Mouse (Mus musculus) kidney, embryonic 15.5 days (tissue): ENCODE results near the gene Helz2. TPM values are rescaled to one million over a fixed set of nuclear protein-coding genes. Genes with fewer than 3 reads are reported as not detected.
"Not testable (repeated sequence)": the region's sequence is repeated elsewhere in the genome, so short reads cannot be mapped to it uniquely, and the experiment has no call there.

ENCODE experiments used
- ATAC-seq: fragments of 200-750 bp; cut with Nextera tagmentation; replicated peaks from 2 replicates; pipeline ENCODE4 v1.8.0; 2017; ENCODE audit warnings: moderate TSS enrichment; ENCODE audit not compliant: low FRiP score
- H3K27ac ChIP-seq: fragments of 300-500 bp; sonication (generic); 2 replicates; pipeline ENCODE4 v1.5.1; 2015; ENCODE audit warnings: mild to moderate bottlenecking, inconsistent platforms
- H3K27me3 ChIP-seq: fragments of 300-500 bp; sonication (generic); 2 replicates; pipeline ENCODE4 v1.6.1; 2015; ENCODE audit warnings: inconsistent platforms
- H3K36me3 ChIP-seq: fragments of 300-500 bp; sonication (generic); 2 replicates; pipeline ENCODE4 v1.6.1; 2015; ENCODE audit warnings: inconsistent platforms
- H3K4me1 ChIP-seq: fragments of 300-500 bp; sonication (generic); 2 replicates; pipeline ENCODE4 v1.6.1; 2015; ENCODE audit warnings: inconsistent platforms
- H3K4me2 ChIP-seq: fragments of 300-500 bp; sonication (generic); 2 replicates; pipeline ENCODE4 v1.6.1; 2015; ENCODE audit warnings: moderate library complexity, mild to moderate bottlenecking, inconsistent platforms
- H3K4me3 ChIP-seq: fragments of 300-500 bp; sonication (generic); replicated peaks from 2 replicates; pipeline ENCODE4 v1.5.1; 2015; ENCODE audit warnings: mild to moderate bottlenecking, inconsistent platforms
- H3K9ac ChIP-seq: fragments of 300-500 bp; sonication (generic); 2 replicates; pipeline ENCODE4 v1.6.1; 2015; ENCODE audit warnings: mild to moderate bottlenecking, inconsistent platforms
- H3K9me3 ChIP-seq: fragments of 300-500 bp; sonication (generic); replicated peaks from 2 replicates; pipeline ENCODE4 v1.6.1; 2016; ENCODE audit warnings: inconsistent platforms
- WGBS: fragments of 180-500 bp; shearing (Covaris S2); methylation state at CpG from one replicate; pipeline ENCODE4 v1.1.7; 2015; ENCODE audit warnings: mixed read lengths; 5-methylcytosine and 5-hydroxymethylcytosine counted together
- polyA plus RNA-seq: library from polyadenylated mRNA; unstranded; fragments of >200 nt; fragmentation: Nextera tagmentation; extraction: Ambion mirVana; gene quantifications from 2 replicates; pipeline ENCODE4 v1.2.1, GENCODE M21; 2015

Helz2 gene
- polyA plus RNA-seq, 1 experiment from 2014 or later, result 1.3 TPM

GRCm38 (mm10) chr2:181216037-181216436 is 25.8 kb downstream of the Helz2 start:
- Histone ChIP-seq H3K4me2 (no peak overlapping the region), H3K27me3 (peaks cover 40% of the 10 kb centered on the region), H3K4me1 (peaks cover 35% of the 10 kb centered on the region), H3K4me3 (no peak overlapping the region), H3K9ac (no peak overlapping the region), H3K9me3 (no peaks in the 10 kb centered on the region), H3K36me3 (no peaks in the 10 kb centered on the region), H3K27ac (no peak overlapping the region)
- 92% methylated on average over 6 of the region's 6 CpGs for WGBS
- no peak for ATAC-seq

DNA sequence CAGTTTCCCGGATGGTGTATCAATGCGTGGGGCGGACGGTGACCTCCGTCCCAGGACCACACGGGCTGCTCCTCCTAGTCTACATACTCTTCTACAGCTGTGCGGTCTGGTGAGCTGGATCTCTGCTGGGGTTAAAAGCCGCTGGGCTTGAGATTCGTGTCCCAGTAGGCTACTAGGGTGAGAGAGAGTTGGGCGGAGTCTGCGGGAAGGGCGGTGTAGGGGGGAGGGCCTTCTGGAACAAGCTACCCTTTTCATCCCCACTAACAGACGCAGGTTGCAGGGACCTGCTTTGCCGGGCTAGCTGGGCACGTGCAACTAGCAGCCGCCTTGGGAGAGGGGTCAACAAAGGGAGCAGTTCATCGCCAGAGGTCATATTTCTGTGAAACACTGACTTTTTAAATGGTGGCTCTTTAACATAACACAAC is 28.8 kb downstream of the Helz2 start, which contains the start of gene Srms:
Gene Srms (minus strand): TSS at position 165 of the 425 bp plus-strand sequence.
- 2% methylated on average over 17 of the region's 17 CpGs for WGBS

DNA sequence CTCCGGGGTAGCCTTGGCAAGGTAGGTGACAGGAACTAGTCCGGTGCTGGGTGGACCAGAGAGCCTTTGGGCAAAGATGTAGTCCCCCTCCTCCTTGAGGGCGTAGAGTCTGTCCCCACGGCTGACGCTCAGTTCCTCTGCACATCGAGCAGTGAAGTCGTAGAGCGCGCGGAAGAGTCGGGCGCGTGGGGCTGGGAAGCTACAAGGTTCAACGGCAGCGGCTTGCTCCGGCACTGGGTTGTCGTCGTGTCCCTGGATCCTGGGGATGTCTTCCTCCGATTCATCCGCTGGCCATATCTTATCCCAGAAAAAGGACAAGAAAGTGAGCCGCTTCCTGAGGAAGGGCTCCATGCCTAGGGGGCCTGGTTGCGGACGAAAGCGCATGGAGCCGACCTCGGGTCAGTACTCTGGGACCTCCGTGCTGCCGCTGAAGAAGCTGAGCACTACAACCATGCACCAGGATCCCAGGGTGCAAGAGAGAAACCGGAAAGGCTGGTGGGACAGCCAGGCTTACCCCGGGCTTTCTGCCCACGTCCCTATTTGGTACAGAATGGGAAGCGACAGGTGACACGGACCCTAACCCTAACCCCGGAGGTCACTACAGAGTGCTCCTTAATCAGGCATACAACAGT is 29.3 kb downstream of the Helz2 start:
- peak overlapping the region; percentile 61 for H3K4me2 ChIP-seq
- 2% methylated on average over 34 of the region's 34 CpGs for WGBS
- peaks cover 46% of the 10 kb centered on the region for H3K27me3 ChIP-seq
- ATAC-seq, result peak; percentile 52
- no peaks in the 10 kb centered on the region for H3K36me3 ChIP-seq
- no peak overlapping the region for H3K27ac ChIP-seq
- H3K4me1 ChIP-seq, result peaks cover 14% of the 10 kb centered on the region
- peak overlapping the region; percentile 39 for H3K4me3 ChIP-seq
- no peak overlapping the region for H3K9ac ChIP-seq
- no peaks in the 10 kb centered on the region for H3K9me3 ChIP-seq

More for the DNA sequence above, 28.8 kb downstream of the Helz2 start, which contains the start of gene Srms:
- peaks cover 46% of the 10 kb centered on the region for H3K27me3 ChIP-seq
- peaks cover 14% of the 10 kb centered on the region for H3K4me1 ChIP-seq
- H3K4me3 ChIP-seq, result peak within 1 kb of the TSS; percentile 39
- no peak within 1 kb of the TSS for H3K9ac ChIP-seq
- H3K36me3 ChIP-seq, result no peaks in the 10 kb centered on the region
- H3K4me2 ChIP-seq, result peak within 1 kb of the TSS; percentile 61
- no peak within 1 kb of the TSS for H3K27ac ChIP-seq
- peak; percentile 76 for ATAC-seq
- no peaks in the 10 kb centered on the region for H3K9me3 ChIP-seq

GRCm38 (mm10) chr2:181206118-181206517 is 35.7 kb downstream of the Helz2 start:
- 74% methylated on average over 9 of the region's 9 CpGs for WGBS
- Histone ChIP-seq H3K4me3 (no peak overlapping the region), H3K9me3 (no peaks in the 10 kb centered on the region), H3K4me1 (no peaks in the 10 kb centered on the region), H3K4me2 (no peak overlapping the region), H3K27ac (no peak overlapping the region), H3K9ac (no peak overlapping the region), H3K36me3 (no peaks in the 10 kb centered on the region), H3K27me3 (peaks cover 7% of the 10 kb centered on the region)
- peak; percentile 66; the same call in 1 of the 2 replicates for ATAC-seq

DNA sequence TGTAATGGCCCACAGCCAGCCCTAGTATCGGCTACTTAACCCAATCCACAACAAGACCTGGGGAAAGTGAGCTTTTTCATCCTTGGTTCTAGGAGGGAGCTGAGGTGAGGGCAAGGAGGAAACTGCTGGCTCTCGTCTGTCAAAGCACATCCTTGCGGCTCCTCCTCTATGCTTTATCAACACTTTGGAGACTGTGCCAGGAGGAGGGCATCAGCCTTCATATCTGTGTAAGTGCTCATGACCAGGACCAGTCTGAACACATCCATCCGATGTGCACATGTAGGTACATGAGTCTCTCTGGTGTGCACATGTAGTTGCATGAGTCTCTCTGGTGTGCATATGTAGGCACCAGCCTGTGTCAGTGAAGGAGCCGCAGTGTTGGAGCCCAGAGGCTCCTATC is 36.1 kb downstream of the Helz2 start:
- no peaks in the 10 kb centered on the region for H3K4me1 ChIP-seq
- H3K27me3 ChIP-seq, result peaks cover 4% of the 10 kb centered on the region; the same call in 1 of the 2 replicates
- no peak overlapping the region for H3K27ac ChIP-seq
- no peaks in the 10 kb centered on the region for H3K36me3 ChIP-seq
- no peak overlapping the region for H3K4me3 ChIP-seq
- no peak overlapping the region for H3K9ac ChIP-seq
- no peaks in the 10 kb centered on the region for H3K9me3 ChIP-seq
- no peak overlapping the region for H3K4me2 ChIP-seq
- ATAC-seq, result 0 out of 2 replicates have a peak, but pooled peaks have one; percentile 44
- 83% methylated on average over 5 of the region's 5 CpGs for WGBS

GRCm38 (mm10) chr2:181202886-181203285 is 38.9 kb downstream of the Helz2 start:
- 70% methylated on average over 6 of the region's 6 CpGs for WGBS
- H3K36me3 ChIP-seq, result no peaks in the 10 kb centered on the region
- no peak overlapping the region for H3K9ac ChIP-seq
- H3K27me3 ChIP-seq, result no peaks in the 10 kb centered on the region
- H3K4me1 ChIP-seq, result no peaks in the 10 kb centered on the region
- H3K4me2 ChIP-seq, result no peak overlapping the region
- no peak overlapping the region for H3K27ac ChIP-seq
- no peak overlapping the region for H3K4me3 ChIP-seq
- no peak for ATAC-seq
- H3K9me3 ChIP-seq, result no peaks in the 10 kb centered on the region

- Histone ChIP-seq H3K9me3 (no peaks in the 10 kb centered on the region), H3K4me1 (no peaks in the 10 kb centered on the region), H3K4me3 (no peak within 1 kb of the TSS), H3K4me2 (no peak within 1 kb of the TSS), H3K27me3 (no peaks in the 10 kb centered on the region), H3K27ac (no peak within 1 kb of the TSS), H3K9ac (no peak within 1 kb of the TSS), H3K36me3 (no peaks in the 10 kb centered on the region)
- WGBS, result 90% methylated on average over 3 of the region's 3 CpGs
- ATAC-seq, result no peak
Measured at GRCm38 (mm10) chr2:181202422-181202821, 39.4 kb downstream of the Helz2 start, which contains the start of gene Ptk6. Gene Ptk6, minus strand, starts transcription at chr2:181202789.

- no peak for ATAC-seq
- Histone ChIP-seq H3K9ac (no peak overlapping the region), H3K27me3 (no peaks in the 10 kb centered on the region), H3K36me3 (no peaks in the 10 kb centered on the region), H3K4me3 (no peak overlapping the region), H3K4me1 (no peaks in the 10 kb centered on the region), H3K4me2 (no peak overlapping the region), H3K9me3 (no peaks in the 10 kb centered on the region), H3K27ac (no peak overlapping the region)
- 71% methylated on average over 3 of the region's 3 CpGs for WGBS
Measured at GRCm38 (mm10) chr2:181201606-181202005, 40.2 kb downstream of the Helz2 start.

GRCm38 (mm10) chr2:181196628-181197300 is 45.1 kb downstream of the Helz2 start:
- no peak for ATAC-seq
- no peak overlapping the region for H3K4me3 ChIP-seq
- no peaks in the 10 kb centered on the region for H3K27me3 ChIP-seq
- H3K27ac ChIP-seq, result no peak overlapping the region
- no peaks in the 10 kb centered on the region for H3K36me3 ChIP-seq
- H3K4me2 ChIP-seq, result no peak overlapping the region
- H3K4me1 ChIP-seq, result no peaks in the 10 kb centered on the region
- H3K9ac ChIP-seq, result no peak overlapping the region
- 83% methylated on average over 4 of the region's 4 CpGs for WGBS
- H3K9me3 ChIP-seq, result no peaks in the 10 kb centered on the region

DNA sequence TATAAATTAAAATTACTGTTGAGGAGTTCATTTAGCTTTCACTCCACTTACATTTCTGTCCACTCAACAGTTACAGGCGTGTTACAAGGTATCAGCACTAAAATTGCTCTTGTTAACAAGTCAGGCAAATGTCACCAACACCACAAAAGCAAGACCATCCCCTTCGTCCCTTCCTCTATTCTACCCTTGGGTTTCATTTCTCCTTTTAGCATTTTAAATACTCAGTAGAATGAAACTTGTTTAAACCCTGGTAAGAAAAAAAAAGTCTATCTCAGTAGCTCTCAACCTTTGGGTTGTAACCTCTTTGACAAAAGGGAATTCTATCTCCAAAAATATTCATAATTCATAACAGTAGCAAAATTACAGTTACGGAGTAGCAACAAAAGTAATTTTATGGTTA is 48.8 kb downstream of the Helz2 start:
- Histone ChIP-seq H3K27me3 (no peaks in the 10 kb centered on the region), H3K4me1 (peaks cover 11% of the 10 kb centered on the region), H3K36me3 (peaks cover 16% of the 10 kb centered on the region), H3K4me2 (no peak overlapping the region), H3K9ac (no peak overlapping the region), H3K4me3 (no peak overlapping the region), H3K27ac (no peak overlapping the region), H3K9me3 (no peaks in the 10 kb centered on the region)
- 72% methylated on average over 3 of the region's 3 CpGs for WGBS
- no peak for ATAC-seq

DNA sequence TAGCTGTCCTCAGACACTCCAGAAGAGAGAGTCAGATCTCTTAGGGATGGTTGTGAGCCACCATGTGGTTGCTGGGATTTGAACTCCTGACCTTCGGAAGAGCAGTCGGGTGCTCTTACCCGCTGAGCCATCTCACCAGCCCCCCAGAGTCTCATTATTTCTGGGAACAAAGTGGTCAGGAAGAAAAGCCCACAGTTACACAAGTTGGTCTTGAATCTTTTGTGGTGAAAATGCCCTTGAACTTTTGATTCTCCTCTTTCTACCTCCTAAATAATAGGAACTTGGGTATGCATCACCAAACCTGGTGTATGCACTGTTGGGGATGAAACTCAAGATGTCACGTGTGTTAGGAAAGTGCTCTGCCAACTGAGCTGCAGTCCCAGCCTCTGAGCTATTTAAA is 49.9 kb downstream of the Helz2 start:
- no peaks in the 10 kb centered on the region for H3K9me3 ChIP-seq
- H3K27me3 ChIP-seq, result no peaks in the 10 kb centered on the region
- no peak overlapping the region for H3K4me2 ChIP-seq
- no peak overlapping the region for H3K27ac ChIP-seq
- no peak overlapping the region for H3K4me3 ChIP-seq
- WGBS, result 69% methylated on average over 4 of the region's 4 CpGs
- H3K9ac ChIP-seq, result no peak overlapping the region
- no peak for ATAC-seq
- peaks cover 12% of the 10 kb centered on the region for H3K4me1 ChIP-seq
- H3K36me3 ChIP-seq, result peaks cover 16% of the 10 kb centered on the region

GRCm38 (mm10) chr2:181191385-181191784 is 50.4 kb downstream of the Helz2 start:
- not testable (repeated sequence) for H3K9me3 ChIP-seq, H3K9ac ChIP-seq, H3K27ac ChIP-seq, H3K27me3 ChIP-seq, ATAC-seq, H3K4me2 ChIP-seq, H3K4me3 ChIP-seq
- peaks cover 16% of the 10 kb centered on the region for H3K36me3 ChIP-seq
- H3K4me1 ChIP-seq, result peaks cover 12% of the 10 kb centered on the region
- 76% methylated on average over 4 of the region's 4 CpGs for WGBS
